Mouse (Mus musculus) WW6 (cell line): ENCODE results near the gene Ube2d1.

Experiments used
- DNase-seq: peaks from one replicate; pipeline ENCODE4 v3.0.0-alpha.2; 2013; ENCODE audit warnings: low read depth, low spot score

Ube2d1 gene

GRCm38 (mm10) chr10:71225894-71226293 is 59.2 kb downstream of the Ube2d1 start:
- peak; percentile 40 for DNase-seq

GRCm38 (mm10) chr10:71223101-71223500 is 62.0 kb downstream of the Ube2d1 start:
- DNase-seq, result no peak

- no peak for DNase-seq
Measured at GRCm38 (mm10) chr10:71222639-71223038, 62.4 kb downstream of the Ube2d1 start.

- peak; percentile 67 for DNase-seq
Measured at GRCm38 (mm10) chr10:71218228-71218892, 66.7 kb downstream of the Ube2d1 start.

GRCm38 (mm10) chr10:71215996-71216395 is 69.1 kb downstream of the Ube2d1 start:
- no peak for DNase-seq
